Mouse (Mus musculus) E14TG2a.4 (cell line): Measurements from ENCODE around the gene Cd68.

Experiments used
- H3K27me3 ChIP-seq: 2 replicates; pipeline ENCODE4 v1.6.1; 2014; ENCODE audit warnings: low read length, control low read depth; ENCODE audit not compliant: insufficient read depth
- H3K36me3 ChIP-seq: 2 replicates; pipeline ENCODE4 v1.6.1; 2014; ENCODE audit warnings: low read length, control low read depth; ENCODE audit not compliant: insufficient read depth
- H3K4me1 ChIP-seq: replicated peaks from 2 replicates; pipeline ENCODE4 v1.6.1; 2014; ENCODE audit warnings: low read depth, low read length, control low read depth
- H3K4me3 ChIP-seq: replicated peaks from 2 replicates; pipeline ENCODE4 v1.5.1; 2014; ENCODE audit warnings: mild to moderate bottlenecking, low read length
- H3K9me3 ChIP-seq: 2 replicates; pipeline ENCODE4 v1.6.1; 2014; ENCODE audit warnings: low read length, control low read depth
- CTCF ChIP-seq: conservative IDR thresholded peaks from 2 replicates; pipeline ENCODE4 v1.5.1; 2014; ENCODE audit warnings: low read length
- NANOG ChIP-seq: IDR thresholded peaks from 2 replicates; pipeline ENCODE4 v1.6.1; 2014; ENCODE audit warnings: borderline replicate concordance, low read length, mixed read lengths
- POU5F1 ChIP-seq: IDR thresholded peaks from 2 replicates; pipeline ENCODE4 v1.6.1; 2014; ENCODE audit warnings: low read length, borderline replicate concordance

Gene Cd68

DNA sequence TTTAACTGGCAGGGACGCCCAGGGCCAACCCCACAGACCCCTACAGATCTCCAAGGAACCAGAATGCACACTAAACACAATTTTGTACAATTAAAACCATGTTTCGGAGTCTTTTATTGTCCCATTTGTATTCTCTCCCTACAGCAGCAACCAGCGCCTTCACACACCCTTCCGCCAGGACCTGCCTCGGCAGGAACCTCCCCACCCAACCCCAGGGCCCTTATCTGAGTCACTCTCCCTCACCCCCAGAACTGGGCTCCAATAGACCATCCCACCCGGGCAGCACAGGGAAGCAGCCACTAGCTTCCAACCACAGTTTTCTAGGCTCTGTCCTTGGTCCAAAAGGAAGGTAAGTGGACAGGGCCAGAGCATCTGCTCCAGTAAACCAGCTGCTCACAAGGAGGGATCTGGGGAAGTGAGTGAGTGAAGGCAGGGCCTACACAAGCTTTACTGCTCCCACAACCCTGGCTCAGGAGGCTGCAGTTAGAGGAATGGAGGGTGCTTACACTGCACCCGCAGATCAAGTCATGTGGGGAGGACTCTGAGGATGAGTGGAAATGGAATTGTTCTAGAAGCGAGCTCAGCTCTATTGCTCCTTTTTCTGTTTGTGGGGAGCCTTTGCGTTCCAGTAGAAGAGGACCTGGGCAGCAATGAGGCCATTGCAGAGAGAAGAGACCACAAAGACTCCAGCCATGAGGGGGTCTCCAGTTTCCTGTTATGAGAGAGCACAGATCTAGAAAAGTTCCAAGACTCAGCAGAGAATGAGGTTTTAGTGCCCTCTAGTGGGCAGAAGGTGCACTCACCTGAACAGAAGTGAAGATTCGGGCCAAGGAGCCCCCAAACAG, 9.1 kb downstream of the Cd68 start:
- peaks cover 78% of the 10 kb centered on the region for H3K36me3 ChIP-seq
- no peaks in the 10 kb centered on the region for H3K27me3 ChIP-seq
- H3K4me1 ChIP-seq, result peaks cover 94% of the 10 kb centered on the region
- TF ChIP-seq CTCF (peak; percentile 80), NANOG (no peak), POU5F1 (no peak)
- H3K4me3 ChIP-seq, result peak overlapping the region; percentile 84
- no peaks in the 10 kb centered on the region for H3K9me3 ChIP-seq

DNA sequence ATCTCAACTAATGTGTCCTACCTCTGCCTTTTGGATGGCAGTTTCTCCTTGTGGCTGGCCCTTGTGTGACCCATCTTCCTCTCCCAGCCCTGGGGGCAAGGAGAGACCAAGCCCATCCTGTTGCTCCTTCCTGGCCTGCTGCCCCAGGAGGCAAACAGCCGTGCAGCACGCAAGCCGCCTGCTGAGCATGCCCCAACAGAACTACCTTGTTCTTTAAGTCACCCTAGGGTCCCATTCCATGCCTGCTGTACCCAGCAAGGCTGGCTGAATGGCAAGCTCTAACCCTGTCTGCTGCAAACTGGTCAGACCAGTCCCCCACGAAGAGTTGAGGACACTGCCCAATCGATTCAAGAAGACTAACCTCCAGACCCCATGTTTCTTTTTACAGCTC, 9.9 kb downstream of the Cd68 start:
- peaks cover 93% of the 10 kb centered on the region for H3K4me1 ChIP-seq
- no peaks in the 10 kb centered on the region for H3K27me3 ChIP-seq
- no peak for TF ChIP-seq POU5F1
- H3K9me3 ChIP-seq, result no peaks in the 10 kb centered on the region
- peak overlapping the region; percentile 84 for H3K4me3 ChIP-seq
- H3K36me3 ChIP-seq, result peaks cover 86% of the 10 kb centered on the region

DNA sequence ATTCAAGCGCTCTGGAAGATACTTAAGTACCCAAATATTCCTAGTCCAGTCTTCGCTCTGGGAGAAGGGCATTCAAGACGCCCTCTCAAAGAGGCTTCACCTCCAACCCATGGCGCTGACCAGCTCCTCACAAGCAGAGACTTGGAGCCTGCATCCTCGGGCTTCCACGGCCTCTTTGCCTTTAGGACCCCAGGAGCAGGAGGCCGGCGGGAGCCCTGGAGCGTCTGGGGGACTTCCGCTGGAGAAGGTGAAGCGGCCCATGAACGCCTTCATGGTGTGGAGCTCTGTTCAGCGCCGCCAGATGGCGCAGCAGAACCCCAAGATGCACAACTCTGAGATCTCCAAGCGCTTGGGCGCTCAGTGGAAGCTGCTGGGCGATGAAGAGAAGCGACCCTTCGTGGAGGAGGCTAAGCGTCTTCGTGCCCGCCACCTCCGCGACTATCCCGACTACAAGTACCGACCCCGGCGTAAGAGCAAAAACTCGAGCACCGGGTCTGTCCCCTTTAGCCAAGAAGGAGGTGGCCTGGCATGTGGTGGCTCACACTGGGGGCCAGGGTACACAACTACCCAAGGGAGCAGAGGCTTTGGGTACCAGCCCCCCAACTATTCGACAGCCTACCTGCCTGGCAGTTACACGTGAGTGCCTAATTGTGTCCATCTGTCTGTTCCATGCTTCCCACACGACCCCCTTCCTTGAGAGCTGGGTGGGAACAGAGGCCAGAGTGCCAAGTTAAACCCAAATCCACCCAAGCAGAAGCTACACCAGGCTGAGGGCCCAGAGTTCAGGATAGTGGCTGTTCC, 10.5 kb downstream of the Cd68 start, which contains the start of gene Sox15:
Gene Sox15 (plus strand): TSS at position 51 of the 801 bp plus-strand sequence.
- no peaks in the 10 kb centered on the region for H3K9me3 ChIP-seq
- peaks cover 94% of the 10 kb centered on the region for H3K4me1 ChIP-seq
- H3K4me3 ChIP-seq, result peak within 1 kb of the TSS; percentile 84
- peaks cover 87% of the 10 kb centered on the region for H3K36me3 ChIP-seq
- H3K27me3 ChIP-seq, result no peaks in the 10 kb centered on the region
- TF ChIP-seq CTCF, result peak; percentile 60
- no peak for TF ChIP-seq POU5F1
- no peak for TF ChIP-seq NANOG

DNA sequence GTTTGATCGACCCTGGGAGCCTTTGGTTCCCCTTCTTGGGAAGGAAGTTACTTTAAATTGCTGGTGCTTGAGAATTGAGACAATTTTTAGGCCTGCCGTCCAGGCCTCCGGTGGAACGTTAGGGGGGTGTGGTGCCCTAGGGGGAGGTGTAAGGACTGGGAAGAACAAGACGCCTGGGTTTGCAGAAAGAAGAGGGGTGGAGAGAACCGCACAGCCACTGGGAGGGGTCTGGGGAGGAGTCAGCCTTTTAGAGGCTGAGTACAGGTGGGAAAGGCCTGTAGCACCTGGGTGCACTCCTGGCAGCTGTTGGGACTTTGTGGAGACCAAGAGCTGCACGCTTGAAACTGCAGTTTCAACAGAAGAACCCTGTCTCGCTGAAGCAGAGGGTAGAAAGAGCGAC, 11.2 kb downstream of the Cd68 start:
- no peak for TF ChIP-seq CTCF
- no peak for TF ChIP-seq POU5F1
- TF ChIP-seq NANOG, result no peak

DNA sequence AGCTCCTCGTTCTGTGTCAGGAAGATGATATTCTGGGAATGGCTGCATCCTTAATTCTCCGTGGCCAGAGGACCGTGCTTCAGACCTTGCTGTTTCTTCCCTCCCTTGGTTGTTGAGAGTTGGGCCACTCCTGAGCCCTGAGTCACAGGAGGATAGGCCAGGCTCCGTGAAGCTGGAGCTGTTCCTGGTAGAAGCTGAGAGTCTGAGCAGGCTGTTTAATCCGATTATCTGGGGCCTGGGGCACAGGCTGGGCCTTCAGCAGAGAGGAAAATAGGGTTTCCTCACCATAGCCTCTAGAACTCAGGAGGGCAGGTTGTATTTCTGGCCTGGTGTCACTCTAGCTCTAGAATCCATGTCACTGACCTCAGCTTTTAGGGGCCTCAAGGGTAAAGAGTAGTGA, 12.6 kb downstream of the Cd68 start:
- Histone ChIP-seq H3K4me1 (peaks cover 84% of the 10 kb centered on the region), H3K27me3 (no peaks in the 10 kb centered on the region), H3K36me3 (peaks cover 87% of the 10 kb centered on the region), H3K4me3 (no peak overlapping the region; the same call in 1 of the 2 replicates), H3K9me3 (no peaks in the 10 kb centered on the region)
- no peak for TF ChIP-seq CTCF

More for the DNA sequence above, 11.2 kb downstream of the Cd68 start:
- Histone ChIP-seq H3K9me3 (no peaks in the 10 kb centered on the region), H3K36me3 (peaks cover 87% of the 10 kb centered on the region), H3K27me3 (no peaks in the 10 kb centered on the region), H3K4me3 (peak overlapping the region; percentile 84), H3K4me1 (peaks cover 94% of the 10 kb centered on the region)

DNA sequence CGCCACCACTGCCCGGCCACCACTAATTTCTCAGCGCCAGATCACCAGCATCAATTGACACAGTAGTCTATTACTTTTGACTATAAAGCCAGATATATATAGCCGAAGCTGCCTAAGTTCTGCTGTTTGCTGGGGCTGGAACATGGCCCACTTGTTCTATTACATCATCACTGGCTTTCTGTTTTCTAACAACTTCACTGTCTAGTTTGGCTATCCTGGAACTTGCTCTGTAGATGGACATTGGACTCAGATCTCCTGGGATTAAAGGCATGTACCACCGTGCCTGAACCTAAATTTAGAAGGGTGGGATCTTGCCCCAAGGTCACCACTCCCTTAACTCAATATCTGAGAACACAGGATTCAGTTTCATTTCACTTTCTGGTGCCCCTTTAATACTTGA, 20.1 kb downstream of the Cd68 start:
- peaks cover 100% of the 10 kb centered on the region for H3K36me3 ChIP-seq
- TF ChIP-seq POU5F1 (no peak), NANOG (no peak), CTCF (no peak)

DNA sequence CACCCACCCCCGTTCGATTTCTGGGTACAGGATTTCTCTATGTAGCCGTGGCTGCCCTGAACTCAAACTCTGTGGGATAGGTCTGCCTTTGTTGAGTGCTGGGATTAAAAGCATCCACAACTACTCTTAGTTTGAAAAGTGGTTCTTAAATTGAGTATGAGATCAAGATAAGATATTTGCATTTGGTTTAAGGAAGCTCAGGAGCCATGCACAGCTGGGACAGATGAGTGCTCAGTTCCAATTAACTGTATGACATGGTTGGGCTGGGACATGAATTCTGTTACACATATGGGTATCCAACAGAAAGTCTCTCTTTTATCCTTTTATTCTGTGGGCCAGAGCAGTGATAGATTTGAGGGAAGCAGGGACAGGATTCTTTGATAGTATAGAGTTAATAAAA, 30.5 kb downstream of the Cd68 start:
- Histone ChIP-seq H3K9me3 (no peaks in the 10 kb centered on the region), H3K27me3 (no peaks in the 10 kb centered on the region), H3K4me3 (no peak overlapping the region), H3K4me1 (peaks cover 44% of the 10 kb centered on the region), H3K36me3 (peaks cover 57% of the 10 kb centered on the region)
- TF ChIP-seq CTCF, result no peak
- TF ChIP-seq POU5F1, result no peak
- no peak for TF ChIP-seq NANOG

More for the DNA sequence above, 20.1 kb downstream of the Cd68 start:
- Histone ChIP-seq H3K4me1 (peaks cover 22% of the 10 kb centered on the region), H3K9me3 (no peaks in the 10 kb centered on the region), H3K27me3 (no peaks in the 10 kb centered on the region), H3K4me3 (no peak overlapping the region)

DNA sequence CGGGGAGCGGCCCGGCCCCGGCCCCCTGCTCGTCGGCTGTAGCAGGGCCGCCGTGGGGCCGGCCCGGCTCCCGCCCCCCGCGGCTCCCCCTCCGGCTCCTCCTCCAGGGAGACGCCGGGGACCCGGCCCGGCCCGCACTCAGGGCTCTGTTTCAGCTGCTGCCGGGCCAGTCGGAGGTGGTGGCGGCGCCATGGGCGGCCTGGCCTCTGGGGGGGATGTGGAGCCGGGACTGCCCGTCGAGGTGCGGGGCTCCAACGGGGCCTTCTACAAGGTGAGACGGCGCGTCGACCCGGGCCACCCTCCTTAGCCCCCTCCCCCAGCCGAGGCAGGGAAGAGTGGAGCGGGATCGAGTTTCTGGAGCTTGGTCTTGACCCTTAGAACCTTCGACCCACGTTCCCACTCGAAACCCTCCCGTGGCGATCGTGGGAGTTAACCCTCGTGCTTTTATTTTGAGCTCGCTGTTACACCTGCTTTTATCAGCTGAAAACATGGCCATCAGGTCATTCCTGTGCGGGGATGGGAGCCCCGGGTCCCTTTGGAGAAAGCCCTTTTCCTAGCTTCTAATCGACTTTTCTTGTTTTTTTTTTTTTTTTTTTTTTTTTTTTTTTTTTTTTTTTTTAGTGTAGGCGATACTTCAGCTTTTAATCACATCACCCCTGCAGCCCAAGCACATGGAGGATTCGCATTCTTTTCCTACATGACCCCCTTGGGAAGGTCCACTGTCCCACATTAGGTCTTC, 32.7 kb downstream of the Cd68 start:
- Histone ChIP-seq H3K36me3 (peaks cover 38% of the 10 kb centered on the region), H3K4me1 (peaks cover 44% of the 10 kb centered on the region), H3K27me3 (no peaks in the 10 kb centered on the region), H3K4me3 (peak overlapping the region; percentile 95), H3K9me3 (no peaks in the 10 kb centered on the region)
- TF ChIP-seq NANOG (no peak), CTCF (no peak), POU5F1 (no peak)
